Mouse (Mus musculus) thymus, adult 2 months (tissue): ENCODE measurements at regions not wholly inside any gene's neighbourhood (a gene's known extent, or its start where the extent isn't known, plus 50 kb on each side); places are given as distances from the start of the nearest gene placed in this dataset.

Source experiments
- DNase-seq: peaks from one replicate; pipeline ENCODE4 v3.0.0; 2021
- H3K27ac ChIP-seq: fragments of 200-500 bp; 2 replicates; pipeline ENCODE4 v1.5.1; 2012; ENCODE audit warnings: low read length, control low read depth; ENCODE audit not compliant: control insufficient read depth, insufficient read depth
- H3K27me3 ChIP-seq: fragments of 200-500 bp; 2 replicates; pipeline ENCODE4 v1.6.1; 2012; ENCODE audit warnings: mild to moderate bottlenecking, low read length, moderate library complexity, mixed read lengths; ENCODE audit not compliant: control insufficient read depth, insufficient read depth
- H3K36me3 ChIP-seq: fragments of 200-500 bp; 2 replicates; pipeline ENCODE4 v1.6.1; 2012; ENCODE audit warnings: mild to moderate bottlenecking, low read length, moderate library complexity; ENCODE audit not compliant: control insufficient read depth, insufficient read depth
- H3K4me1 ChIP-seq: fragments of 200-500 bp; replicated peaks from 2 replicates; pipeline ENCODE4 v1.6.1; 2012; ENCODE audit warnings: low read length; ENCODE audit not compliant: control insufficient read depth, insufficient read depth
- H3K4me3 ChIP-seq: fragments of 200-500 bp; 2 replicates; pipeline ENCODE4 v1.5.1; 2012; ENCODE audit warnings: mild to moderate bottlenecking, low read length, control low read depth, moderate library complexity; ENCODE audit not compliant: control insufficient read depth, insufficient read depth
- CTCF ChIP-seq: fragments of 200-500 bp; IDR thresholded peaks from 2 replicates; pipeline ENCODE4 v1.5.1; 2012; ENCODE audit warnings: mild to moderate bottlenecking, control low read depth, low read length, moderate library complexity, borderline replicate concordance; ENCODE audit not compliant: control insufficient read depth, poor library complexity, insufficient read depth; ENCODE audit errors: extremely low read depth
- POLR2A ChIP-seq: fragments of 200-500 bp; IDR thresholded peaks from 2 replicates; pipeline ENCODE4 v1.6.1; 2012; ENCODE audit warnings: mild to moderate bottlenecking, low read length, control low read depth, moderate library complexity; ENCODE audit not compliant: control insufficient read depth, poor library complexity, insufficient read depth; ENCODE audit errors: extremely low read depth
- WGBS: fragments of 180-500 bp; shearing (Covaris S2); methylation state at CpG from one replicate; pipeline ENCODE4 v1.1.7; 2018; 5-methylcytosine and 5-hydroxymethylcytosine counted together

DNA sequence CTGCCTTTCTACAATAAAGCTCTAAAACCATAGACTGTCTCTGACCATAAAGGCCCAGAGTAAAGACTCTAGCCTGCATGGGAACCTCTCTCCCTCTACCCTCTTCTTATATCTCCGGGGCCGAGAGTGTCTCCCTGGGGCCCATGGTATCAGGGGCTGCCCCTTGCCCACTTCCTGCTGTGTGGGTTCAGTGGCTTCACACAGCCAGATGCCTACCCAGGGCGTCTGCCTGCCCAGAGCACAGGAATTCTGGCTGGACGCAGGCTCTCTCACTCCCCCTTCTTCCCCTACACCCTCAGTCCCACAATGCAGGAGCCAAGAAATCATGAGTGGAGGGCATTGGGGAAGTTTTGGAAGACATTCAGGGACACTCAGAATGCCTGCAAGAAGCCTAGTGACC is 150.8 kb downstream of the Bod1 start:
- H3K36me3 ChIP-seq, result no peaks in the 10 kb centered on the region
- WGBS, result 8% methylated on average over 4 of the region's 4 CpGs
- TF ChIP-seq CTCF (no peak), POLR2A (no peak)
- no peaks in the 10 kb centered on the region for H3K27me3 ChIP-seq
- no peaks in the 10 kb centered on the region for H3K4me1 ChIP-seq
- no peak overlapping the region for H3K27ac ChIP-seq
- no peak overlapping the region for H3K4me3 ChIP-seq
- DNase-seq, result no peak

DNA sequence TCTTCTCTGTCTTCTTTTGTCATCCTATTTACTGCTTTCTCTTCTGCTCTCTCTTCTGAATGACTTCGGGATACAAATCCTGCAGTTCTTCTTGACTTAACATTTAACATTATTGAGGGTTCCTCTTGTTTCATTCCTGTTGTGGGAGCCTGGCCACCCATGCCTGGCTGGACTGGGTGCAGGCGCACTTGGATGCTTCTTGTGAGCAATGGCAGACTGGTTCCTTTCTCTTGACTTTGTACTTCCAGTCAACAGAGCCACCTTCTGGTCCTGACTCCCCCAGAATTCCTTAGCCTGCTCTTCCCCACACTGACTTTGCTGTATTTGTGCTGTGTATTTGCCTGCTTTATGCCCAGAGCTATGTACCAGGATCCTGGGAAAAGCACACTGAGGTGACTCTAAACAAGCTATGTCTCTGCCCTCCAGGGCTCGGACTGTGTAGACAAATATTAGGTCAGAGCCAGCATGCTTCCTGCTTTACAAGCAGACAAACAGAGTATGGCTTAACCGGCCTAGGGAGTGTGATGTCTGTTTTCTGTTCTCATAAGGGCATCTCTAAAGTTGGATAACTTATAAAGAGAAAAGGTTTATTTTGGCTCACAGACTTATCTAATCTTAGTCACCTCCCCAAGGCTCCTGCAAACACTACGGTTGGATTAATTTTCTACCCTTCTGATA is 133.5 kb upstream of the Stc2 start:
- 82% methylated on average over 5 of the region's 5 CpGs for WGBS
- Histone ChIP-seq H3K27me3 (no peaks in the 10 kb centered on the region), H3K36me3 (no peaks in the 10 kb centered on the region), H3K4me3 (no peak overlapping the region), H3K4me1 (no peaks in the 10 kb centered on the region), H3K27ac (no peak overlapping the region)
- TF ChIP-seq POLR2A (no peak), CTCF (no peak)
- DNase-seq, result no peak

DNA sequence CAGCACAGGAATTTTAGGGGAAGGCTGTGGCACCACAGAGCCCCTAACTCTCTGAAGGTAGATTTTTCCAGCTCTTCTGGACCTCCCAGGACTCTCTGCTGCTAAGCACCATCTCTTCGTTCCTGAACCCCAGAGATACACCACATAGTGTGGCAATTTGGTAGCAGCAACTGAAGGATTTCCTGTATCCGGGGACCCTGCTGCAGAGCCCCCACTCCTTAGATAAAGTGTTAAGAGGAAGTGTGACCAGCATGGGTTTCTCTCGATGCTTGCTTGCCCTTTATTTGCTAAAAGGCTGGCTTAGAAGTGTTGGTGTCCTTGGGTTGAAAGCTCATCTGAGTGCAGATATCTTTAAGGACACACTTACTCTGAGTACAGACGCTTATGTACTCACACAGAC is 115.6 kb upstream of the Stc2 start:
- no peak for DNase-seq
- Histone ChIP-seq H3K4me1 (no peaks in the 10 kb centered on the region), H3K27me3 (no peaks in the 10 kb centered on the region), H3K27ac (no peak overlapping the region), H3K4me3 (no peak overlapping the region), H3K36me3 (no peaks in the 10 kb centered on the region)
- no peak for TF ChIP-seq POLR2A
- no peak for TF ChIP-seq CTCF
- WGBS, result 22% methylated on average over 4 of the region's 4 CpGs

DNA sequence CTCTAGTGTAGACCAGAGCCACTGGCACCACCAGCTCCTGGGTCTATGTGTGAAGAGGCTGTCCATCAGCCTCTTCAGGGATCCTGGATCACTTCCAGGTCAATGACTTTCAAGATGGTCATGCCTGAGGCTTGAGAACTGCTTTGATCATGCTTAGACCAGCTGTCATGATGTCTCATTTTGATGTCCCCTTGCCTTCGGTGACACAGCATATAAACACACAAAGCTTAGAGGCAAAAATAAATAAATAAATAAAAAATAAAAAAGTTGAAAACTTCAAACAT is 111.1 kb upstream of the Stc2 start:
- Histone ChIP-seq H3K4me1 (no peaks in the 10 kb centered on the region), H3K27me3 (no peaks in the 10 kb centered on the region), H3K4me3 (no peak overlapping the region), H3K36me3 (no peaks in the 10 kb centered on the region), H3K27ac (no peak overlapping the region)
- TF ChIP-seq CTCF, result no peak
- TF ChIP-seq POLR2A, result no peak
- 91% methylated on average over 1 of the region's 1 CpGs for WGBS
- no peak for DNase-seq

DNA sequence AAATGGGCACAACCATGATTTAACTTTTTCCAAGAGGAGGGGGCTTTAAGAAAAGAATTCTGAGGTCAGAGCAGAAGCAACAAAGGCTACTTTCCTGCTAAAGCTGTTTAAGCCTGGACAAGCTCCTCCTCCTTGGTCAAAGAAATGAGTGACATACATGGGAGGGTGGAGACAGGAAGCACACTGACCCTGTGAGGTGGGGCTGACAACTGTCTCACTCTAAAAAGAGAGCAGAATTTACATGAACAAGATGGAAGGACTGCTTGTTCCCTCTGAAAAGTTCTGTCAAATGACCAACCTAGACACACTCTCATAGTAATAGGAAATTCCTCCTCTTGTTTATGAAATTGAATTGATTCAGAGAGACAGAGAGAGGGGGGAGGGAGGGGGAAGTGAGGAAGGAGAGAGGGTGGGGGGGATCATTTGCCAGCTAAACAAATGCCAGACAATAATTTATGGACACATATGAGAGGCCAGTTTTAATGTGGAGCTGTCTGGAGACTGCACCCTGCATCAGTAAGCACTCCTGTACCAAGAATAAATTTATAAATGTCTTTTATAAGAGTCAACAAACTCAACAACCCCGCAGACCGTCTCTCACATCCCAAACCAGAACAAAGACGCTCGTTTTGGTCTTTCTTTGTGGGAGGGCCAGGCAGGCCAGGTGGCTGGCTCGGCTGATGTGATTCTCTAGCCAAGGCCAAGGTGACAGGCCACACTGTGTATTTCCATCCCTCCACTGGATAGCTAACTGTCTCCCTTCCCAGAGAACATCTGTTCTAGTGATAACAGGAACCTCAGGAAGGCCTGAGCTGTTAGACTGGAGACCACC is 110.6 kb upstream of the Stc2 start:
- 85% methylated on average over 5 of the region's 5 CpGs for WGBS
- H3K4me1 ChIP-seq, result no peaks in the 10 kb centered on the region
- H3K36me3 ChIP-seq, result no peaks in the 10 kb centered on the region
- no peaks in the 10 kb centered on the region for H3K27me3 ChIP-seq
- DNase-seq, result no peak
- no peak overlapping the region for H3K27ac ChIP-seq
- H3K4me3 ChIP-seq, result no peak overlapping the region
- no peak for TF ChIP-seq POLR2A
- TF ChIP-seq CTCF, result no peak

DNA sequence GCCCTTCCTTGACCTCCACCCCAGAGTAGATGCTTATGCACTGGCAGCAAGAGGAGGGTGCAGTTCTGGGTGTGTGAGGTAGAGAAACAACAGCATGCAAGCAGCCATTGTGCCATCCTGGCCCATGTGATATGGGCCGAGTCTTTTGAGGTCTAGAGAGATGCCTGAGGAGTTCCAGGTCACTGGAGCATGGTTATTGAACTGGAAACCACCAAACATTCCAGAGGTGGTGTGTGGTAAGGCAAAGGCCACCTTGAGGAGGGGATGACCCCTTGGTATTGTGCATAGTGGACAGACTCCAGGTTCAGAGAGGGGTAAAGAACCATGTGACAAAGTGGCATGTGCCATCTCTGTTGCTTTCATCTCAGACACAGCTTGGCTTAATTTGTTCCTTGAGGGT is 107.9 kb upstream of the Stc2 start:
- no peak overlapping the region for H3K4me3 ChIP-seq
- no peak for DNase-seq
- H3K27ac ChIP-seq, result no peak overlapping the region
- 74% methylated on average over 1 of the region's 1 CpGs for WGBS
- H3K36me3 ChIP-seq, result no peaks in the 10 kb centered on the region
- TF ChIP-seq POLR2A (no peak), CTCF (no peak)
- H3K27me3 ChIP-seq, result no peaks in the 10 kb centered on the region
- no peaks in the 10 kb centered on the region for H3K4me1 ChIP-seq
